Mouse (Mus musculus) spleen, postnatal 10 days (tissue): ENCODE results near the gene Elf2.

Experiments used
- DNase-seq, 2 experiments: peaks; one replicate each; pipeline ENCODE4 v3.0.0; 2021 to 2022; ENCODE audit warnings: low spot score in 2 of 2

Elf2 gene

DNA sequence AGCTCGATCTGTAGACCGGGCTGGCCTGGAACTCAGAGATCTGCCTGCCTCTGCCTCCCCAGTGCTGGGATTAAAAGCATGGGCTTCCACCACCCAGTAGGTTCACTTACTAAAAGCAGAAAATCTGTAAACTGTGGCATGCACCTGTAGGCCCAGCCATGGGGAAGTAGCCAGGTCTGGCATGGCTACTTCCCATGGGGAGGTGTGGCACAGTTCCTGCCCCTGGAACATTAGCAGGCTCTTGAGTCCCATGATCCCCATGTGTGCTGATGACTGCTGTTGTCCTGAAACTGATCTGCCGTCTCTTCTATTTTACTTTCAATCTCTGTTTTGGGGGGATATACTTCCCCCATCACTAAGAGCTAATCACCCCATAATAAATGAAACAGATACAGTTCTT is 127.4 kb downstream of the Elf2 start:
- DNase-seq, result no peak

DNA sequence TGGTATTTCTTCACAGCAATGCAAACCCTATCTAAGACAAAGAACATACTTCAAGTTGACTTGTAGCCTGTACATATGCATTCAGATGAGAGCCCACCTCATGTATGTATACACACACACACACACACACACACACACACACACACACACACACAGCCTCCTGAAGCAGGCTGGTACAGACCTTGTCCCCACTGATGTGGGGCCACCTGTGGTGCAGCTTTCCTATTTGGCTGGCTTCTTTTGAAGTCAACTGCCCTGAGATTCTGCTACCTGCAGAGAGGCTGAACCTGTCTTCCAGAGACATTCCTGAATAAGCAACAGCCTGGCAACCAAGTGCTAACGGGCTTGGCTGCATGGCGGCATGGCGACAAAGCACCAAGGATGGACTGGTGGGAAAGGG is 130.0 kb downstream of the Elf2 start:
- no peak for DNase-seq

DNA sequence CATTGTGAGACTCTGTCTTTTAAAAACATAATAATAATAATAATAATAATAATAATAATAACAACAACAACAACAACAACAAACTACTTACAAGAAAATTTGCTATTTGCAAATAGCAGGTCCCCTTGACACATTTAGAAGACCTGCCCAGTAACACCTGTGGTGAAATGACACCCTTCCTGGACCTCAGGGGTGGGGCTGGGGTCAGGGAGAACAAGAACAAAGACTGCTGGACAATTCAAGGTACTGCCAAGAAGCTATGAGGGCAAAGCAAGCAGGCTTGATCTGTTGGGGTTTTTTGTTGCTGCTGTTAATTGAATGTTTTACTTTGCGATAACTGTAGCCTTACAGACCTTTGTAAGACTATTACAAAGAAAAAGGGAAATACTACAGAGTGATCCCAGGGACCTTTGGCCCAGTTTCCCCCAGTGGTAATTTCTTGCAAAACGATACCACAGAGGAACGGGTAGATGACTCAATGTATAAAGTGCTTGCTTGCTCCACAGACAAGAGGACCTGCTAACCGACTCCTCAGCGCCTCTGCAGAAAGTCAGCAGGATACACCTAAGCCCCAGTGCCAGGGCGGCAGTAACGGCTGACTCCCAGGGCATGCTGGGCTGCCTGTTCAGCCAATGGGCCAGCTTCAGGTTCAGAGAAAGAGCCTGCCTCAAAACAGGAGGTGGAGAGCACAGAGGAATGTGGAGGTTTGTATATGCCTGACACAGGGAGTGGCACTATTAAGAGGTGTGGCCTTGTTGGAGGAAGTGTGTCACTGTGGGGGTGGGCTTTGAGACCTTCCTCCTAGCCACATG is 130.8 kb downstream of the Elf2 start:
- no peak for DNase-seq

DNA sequence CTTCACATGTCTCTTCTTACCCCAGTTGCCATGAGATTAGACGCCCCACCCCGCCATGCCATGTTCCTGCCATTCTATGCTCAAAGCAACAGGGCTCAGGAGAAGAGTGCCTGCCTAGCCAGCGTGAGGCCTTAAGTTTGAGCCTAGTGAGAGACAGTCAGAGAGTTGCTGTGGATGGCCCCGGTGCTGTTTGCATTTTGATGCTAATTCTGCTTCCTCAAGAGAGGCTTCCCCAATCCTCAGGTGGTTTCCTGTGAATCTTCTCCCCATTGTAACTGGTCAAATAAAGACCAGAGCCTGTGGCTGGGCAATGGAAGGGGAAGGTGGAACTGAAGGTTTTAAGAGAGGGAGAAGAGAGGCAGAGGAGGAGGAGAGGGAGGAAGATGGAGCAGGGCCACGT is 131.8 kb downstream of the Elf2 start:
- DNase-seq, result no peak

DNA sequence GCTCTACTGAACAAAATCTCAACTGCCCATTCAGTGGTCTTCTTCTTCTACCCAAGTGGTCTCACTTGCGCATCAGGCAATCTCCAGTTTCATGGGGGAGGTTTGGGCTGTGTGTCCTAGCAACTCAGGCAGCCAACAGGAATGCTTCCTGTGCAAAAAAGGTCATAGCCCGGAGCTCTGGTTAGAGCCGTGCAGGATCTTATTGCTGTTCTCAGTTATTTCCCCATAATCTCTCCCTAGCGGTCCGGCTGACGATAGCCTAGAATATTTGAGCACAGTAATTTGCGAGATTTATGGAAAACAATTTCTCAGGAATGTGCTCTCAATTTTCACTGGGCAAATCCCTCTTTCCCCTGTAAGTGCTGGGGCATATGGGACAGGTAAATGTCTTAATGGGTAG is 133.9 kb downstream of the Elf2 start:
- DNase-seq, result no peak

DNA sequence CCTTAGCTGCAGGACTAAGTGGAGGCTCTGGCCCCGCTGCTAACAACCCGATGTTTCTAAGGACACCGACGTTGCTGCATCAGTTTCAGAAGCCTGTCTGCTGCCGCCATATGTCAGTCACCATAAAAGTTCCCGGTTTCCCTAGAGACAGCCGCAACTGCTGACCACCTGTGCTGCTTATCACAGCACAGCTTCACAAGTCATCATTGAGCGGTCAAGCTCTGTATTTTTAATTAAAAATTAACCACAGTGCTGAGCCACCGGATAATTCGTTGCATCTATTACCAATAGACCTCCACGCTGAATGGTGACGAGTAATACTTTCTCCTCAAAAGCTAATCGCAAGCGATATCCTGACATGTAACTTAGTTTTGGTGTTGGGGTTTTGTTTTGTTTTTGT is 135.6 kb downstream of the Elf2 start:
- DNase-seq, result no peak

DNA sequence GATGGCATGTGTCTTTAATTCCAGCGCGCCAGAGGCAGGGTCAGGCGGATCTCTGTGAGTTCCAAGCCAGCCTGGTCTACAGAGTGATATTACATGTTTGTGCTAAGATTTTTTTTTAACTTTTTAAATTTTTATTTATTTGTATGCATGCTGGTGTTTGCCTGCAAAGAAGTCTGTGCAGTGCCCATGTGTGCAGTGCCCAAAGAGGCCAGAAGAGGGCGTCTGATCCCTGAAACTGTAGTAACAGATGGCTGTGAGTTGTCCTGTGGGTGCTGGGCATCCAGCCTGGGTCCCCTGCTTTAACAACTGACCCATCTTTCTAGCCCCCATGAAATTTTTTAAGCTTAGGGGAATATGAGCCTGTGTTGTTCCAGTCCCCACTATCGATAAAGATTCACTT is 136.0 kb downstream of the Elf2 start:
- DNase-seq, result peak in 1 of 2 experiments; percentile 43

DNA sequence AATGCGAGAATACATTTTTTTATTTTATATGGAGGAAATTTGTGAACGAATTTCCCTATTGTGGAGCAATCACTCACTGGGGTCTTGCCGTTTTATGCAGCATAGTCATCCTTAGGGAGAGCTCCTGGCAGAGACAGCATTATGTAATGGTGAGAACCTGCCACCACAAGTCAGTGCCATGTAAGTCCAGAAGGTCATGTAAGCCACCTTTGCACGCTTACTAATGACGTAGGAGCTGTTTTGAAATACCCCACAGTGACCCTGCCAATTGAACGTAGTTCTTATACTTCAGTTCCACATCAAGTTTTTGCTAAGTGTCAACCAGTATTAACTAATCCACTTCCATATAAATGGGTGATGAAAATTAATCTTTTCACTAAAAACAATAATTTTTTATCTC is 136.6 kb downstream of the Elf2 start:
- DNase-seq, result no peak
